Mouse (Mus musculus): ENCODE results near the gene Igf2bp2. TPM values are rescaled to one million over a fixed set of nuclear protein-coding genes. Genes with fewer than 3 reads are reported as not detected.

The Igf2bp2 gene
- total and polyA plus RNA-seq, 2 experiments from 2014 or later: 5.5 to 8.7 TPM

- H3K4me2 ChIP-seq (ENCODE audit: low read depth, low read length, poor library complexity, severe bottlenecking): no peak overlapping the region
- no peaks in the 10 kb centered on the region for H3K27me3 ChIP-seq (ENCODE audit: insufficient read depth, low read length)
- DNase-seq (ENCODE audit: low spot score): no peak
- H3K9me3 ChIP-seq (ENCODE audit: low read length): no peaks in the 10 kb centered on the region
- H3K4me3 ChIP-seq (ENCODE audit: low read depth, low read length): no peak overlapping the region
- H3K9ac ChIP-seq (replicated peaks; ENCODE audit: low read length, poor library complexity, severe bottlenecking): no peak overlapping the region
- H3K36me3 ChIP-seq (ENCODE audit: insufficient read depth, low read length): peaks cover 38% of the 10 kb centered on the region
- TF ChIP-seq CTCF (IDR thresholded peaks at IDR 0.05): no peak
- no peaks in the 10 kb centered on the region for H3K4me1 ChIP-seq (ENCODE audit: insufficient read depth, low read length)
- no peak overlapping the region for H3K27ac ChIP-seq (ENCODE audit: low read depth, low read length)
- WGBS: 93% methylated on average over 4 of the region's 4 CpGs
- no peak for ATAC-seq (ENCODE audit: low FRiP score)
These were observed 119.3 kb downstream of the Igf2bp2 start for GRCm38 (mm10) chr16:22043830-22044229.

GRCm38 (mm10) chr16:22039978-22040377 is 123.1 kb downstream of the Igf2bp2 start:
- Histone ChIP-seq H3K27me3 (ENCODE audit: insufficient read depth, low read length) (no peaks in the 10 kb centered on the region), H3K4me2 (ENCODE audit: low read depth, low read length, poor library complexity, severe bottlenecking) (no peak overlapping the region), H3K9ac (replicated peaks; ENCODE audit: low read length, poor library complexity, severe bottlenecking) (no peak overlapping the region), H3K36me3 (ENCODE audit: insufficient read depth, low read length) (peaks cover 46% of the 10 kb centered on the region), H3K27ac (ENCODE audit: low read depth, low read length) (no peak overlapping the region), H3K4me3 (ENCODE audit: low read depth, low read length) (no peak overlapping the region), H3K4me1 (ENCODE audit: insufficient read depth, low read length) (no peaks in the 10 kb centered on the region), H3K9me3 (ENCODE audit: low read length) (no peaks in the 10 kb centered on the region)
- ATAC-seq (ENCODE audit: low FRiP score) (no peak), DNase-seq (ENCODE audit: low spot score) (no peak)
- no peak for TF ChIP-seq CTCF (IDR thresholded peaks at IDR 0.05)
- 88% methylated on average over 1 of the region's 1 CpGs for WGBS

GRCm38 (mm10) chr16:22038554-22038953 is 124.5 kb downstream of the Igf2bp2 start:
- Histone ChIP-seq H3K27ac (ENCODE audit: low read depth, low read length) (no peak overlapping the region), H3K4me3 (ENCODE audit: low read depth, low read length) (no peak overlapping the region), H3K4me1 (ENCODE audit: insufficient read depth, low read length) (no peaks in the 10 kb centered on the region), H3K4me2 (ENCODE audit: low read depth, low read length, poor library complexity, severe bottlenecking) (no peak overlapping the region), H3K36me3 (ENCODE audit: insufficient read depth, low read length) (peaks cover 35% of the 10 kb centered on the region), H3K27me3 (ENCODE audit: insufficient read depth, low read length) (no peaks in the 10 kb centered on the region), H3K9me3 (ENCODE audit: low read length) (no peaks in the 10 kb centered on the region), H3K9ac (replicated peaks; ENCODE audit: low read length, poor library complexity, severe bottlenecking) (no peak overlapping the region)
- no peak for TF ChIP-seq CTCF (IDR thresholded peaks at IDR 0.05)
- DNase-seq (ENCODE audit: low spot score) (no peak), ATAC-seq (ENCODE audit: low FRiP score) (no peak)
- WGBS: 88% methylated on average over 10 of the region's 10 CpGs

- Histone ChIP-seq H3K4me3 (ENCODE audit: low read depth, low read length) (no peak overlapping the region), H3K4me2 (ENCODE audit: low read depth, low read length, poor library complexity, severe bottlenecking) (no peak overlapping the region), H3K9ac (replicated peaks; ENCODE audit: low read length, poor library complexity, severe bottlenecking) (no peak overlapping the region), H3K27me3 (ENCODE audit: insufficient read depth, low read length) (no peaks in the 10 kb centered on the region), H3K36me3 (ENCODE audit: insufficient read depth, low read length) (peaks cover 47% of the 10 kb centered on the region), H3K9me3 (ENCODE audit: low read length) (no peaks in the 10 kb centered on the region), H3K4me1 (ENCODE audit: insufficient read depth, low read length) (no peaks in the 10 kb centered on the region), H3K27ac (ENCODE audit: low read depth, low read length) (no peak overlapping the region)
- ATAC-seq (ENCODE audit: low FRiP score) (no peak), DNase-seq (ENCODE audit: low spot score) (no peak)
- TF ChIP-seq CTCF (IDR thresholded peaks at IDR 0.05): no peak
- WGBS: 96% methylated on average over 5 of the region's 5 CpGs
These were observed 135.6 kb downstream of the Igf2bp2 start for GRCm38 (mm10) chr16:22027474-22027873.

- peaks cover 31% of the 10 kb centered on the region for H3K36me3 ChIP-seq (ENCODE audit: insufficient read depth, low read length)
- WGBS: 98% methylated on average over 2 of the region's 2 CpGs
These were observed 141.0 kb downstream of the Igf2bp2 start for GRCm38 (mm10) chr16:22022122-22022521.

GRCm38 (mm10) chr16:22015569-22015968 is 147.5 kb downstream of the Igf2bp2 start:
- H3K27ac ChIP-seq (ENCODE audit: low read depth, low read length): no peak overlapping the region
- DNase-seq (ENCODE audit: low spot score) (no peak), ATAC-seq (ENCODE audit: low FRiP score) (no peak)
- H3K9me3 ChIP-seq (ENCODE audit: low read length): no peaks in the 10 kb centered on the region
- 88% methylated on average over 1 of the region's 1 CpGs for WGBS
- no peaks in the 10 kb centered on the region for H3K27me3 ChIP-seq (ENCODE audit: insufficient read depth, low read length)
- no peak overlapping the region for H3K9ac ChIP-seq (replicated peaks; ENCODE audit: low read length, poor library complexity, severe bottlenecking)
- H3K36me3 ChIP-seq (ENCODE audit: insufficient read depth, low read length): peaks cover 18% of the 10 kb centered on the region
- no peak for TF ChIP-seq CTCF (IDR thresholded peaks at IDR 0.05)
- H3K4me2 ChIP-seq (ENCODE audit: low read depth, low read length, poor library complexity, severe bottlenecking): no peak overlapping the region
- H3K4me3 ChIP-seq (ENCODE audit: low read depth, low read length): no peak overlapping the region
- H3K4me1 ChIP-seq (ENCODE audit: insufficient read depth, low read length): no peaks in the 10 kb centered on the region

More at GRCm38 (mm10) chr16:22022122-22022521, 141.0 kb downstream of the Igf2bp2 start:
- Histone ChIP-seq H3K4me1 (ENCODE audit: insufficient read depth, low read length) (no peaks in the 10 kb centered on the region), H3K4me3 (ENCODE audit: low read depth, low read length) (no peak overlapping the region), H3K4me2 (ENCODE audit: low read depth, low read length, poor library complexity, severe bottlenecking) (no peak overlapping the region), H3K27ac (ENCODE audit: low read depth, low read length) (no peak overlapping the region), H3K27me3 (ENCODE audit: insufficient read depth, low read length) (no peaks in the 10 kb centered on the region), H3K9me3 (ENCODE audit: low read length) (no peaks in the 10 kb centered on the region), H3K9ac (replicated peaks; ENCODE audit: low read length, poor library complexity, severe bottlenecking) (no peak overlapping the region)
- DNase-seq (ENCODE audit: low spot score): no peak
- peak; percentile 67 for TF ChIP-seq CTCF (IDR thresholded peaks at IDR 0.05)
- no peak for ATAC-seq (ENCODE audit: low FRiP score)
